Mouse (Mus musculus) heart, embryonic 15.5 days (tissue): ENCODE measurements around the gene Adh6a. TPM values are rescaled to one million over a fixed set of nuclear protein-coding genes. Genes with fewer than 3 reads are reported as not detected.

Source experiments
- ATAC-seq: fragments of 200-750 bp; cut with Nextera tagmentation; replicated peaks from 2 replicates; pipeline ENCODE4 v1.8.0; 2017; ENCODE audit warnings: low read depth, moderate TSS enrichment; ENCODE audit not compliant: insufficient number of reproducible peaks, insufficient read depth, low FRiP score
- H3K27ac ChIP-seq: fragments of 300-500 bp; sonication (generic); 2 replicates; pipeline ENCODE4 v1.5.1; 2015; ENCODE audit warnings: mild to moderate bottlenecking, inconsistent platforms
- H3K27me3 ChIP-seq: fragments of 300-500 bp; sonication (generic); 2 replicates; pipeline ENCODE4 v1.6.1; 2015; ENCODE audit warnings: inconsistent platforms
- H3K36me3 ChIP-seq: fragments of 300-500 bp; sonication (generic); 2 replicates; pipeline ENCODE4 v1.6.1; 2015; ENCODE audit warnings: mild to moderate bottlenecking, inconsistent platforms
- H3K4me1 ChIP-seq: fragments of 300-500 bp; sonication (generic); replicated peaks from 2 replicates; pipeline ENCODE4 v1.6.1; 2015; ENCODE audit warnings: inconsistent platforms
- H3K4me2 ChIP-seq: fragments of 300-500 bp; sonication (generic); 2 replicates; pipeline ENCODE4 v1.6.1; 2015; ENCODE audit warnings: inconsistent platforms, mild to moderate bottlenecking, moderate library complexity
- H3K4me3 ChIP-seq: fragments of 300-500 bp; sonication (generic); 2 replicates; pipeline ENCODE4 v1.5.1; 2015; ENCODE audit warnings: mild to moderate bottlenecking, inconsistent platforms
- H3K9ac ChIP-seq: fragments of 300-500 bp; sonication (generic); 2 replicates; pipeline ENCODE4 v1.6.1; 2015; ENCODE audit warnings: mild to moderate bottlenecking, inconsistent platforms
- H3K9me3 ChIP-seq: fragments of 300-500 bp; sonication (generic); replicated peaks from 2 replicates; pipeline ENCODE4 v1.6.1; 2016; ENCODE audit warnings: inconsistent platforms
- WGBS: fragments of 180-500 bp; shearing (Covaris S2); methylation state at CpG from one replicate; pipeline ENCODE4 v1.1.7; 2015; ENCODE audit warnings: mixed read lengths; 5-methylcytosine and 5-hydroxymethylcytosine counted together
- polyA plus RNA-seq: library from polyadenylated mRNA; unstranded; fragments of >200 nt; fragmentation: Nextera tagmentation; extraction: Ambion mirVana; gene quantifications from 2 replicates; pipeline ENCODE4 v1.2.1, GENCODE M21; 2015

The Adh6a gene
- polyA plus RNA-seq, 1 experiment from 2014 or later = not detected

DNA sequence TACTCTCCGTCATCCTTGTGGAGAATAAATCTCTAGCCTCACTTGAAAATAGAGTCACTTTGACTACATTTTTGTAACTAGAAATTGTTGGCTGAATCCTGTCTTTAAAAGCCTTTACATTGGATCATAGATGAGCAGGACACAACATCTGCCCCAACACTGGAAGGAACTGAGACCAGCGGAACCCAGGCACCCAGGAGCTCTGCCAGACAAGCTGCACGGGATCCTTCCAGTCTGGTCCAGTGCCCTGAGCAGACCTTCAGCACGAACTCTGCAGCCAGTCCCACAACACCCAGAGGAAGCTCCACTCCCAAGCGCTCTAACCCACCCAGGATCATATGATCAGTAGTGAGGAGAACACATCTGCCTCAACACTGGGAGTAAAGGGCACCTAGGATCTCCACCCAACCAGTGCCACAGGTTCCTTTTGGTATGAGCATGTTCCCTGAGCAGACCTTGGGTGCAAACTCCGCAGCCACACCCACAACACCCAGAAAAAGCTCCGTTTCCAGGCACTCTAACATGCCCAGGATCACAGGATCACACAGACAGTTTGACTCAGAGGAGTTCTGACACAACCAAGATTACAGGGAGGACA lies 19.7 kb upstream of the Adh6a start:
- H3K4me3 ChIP-seq = no peak overlapping the region
- WGBS = 84% methylated on average over 7 of the region's 7 CpGs
- H3K27me3 ChIP-seq = no peaks in the 10 kb centered on the region
- H3K4me1 ChIP-seq = no peaks in the 10 kb centered on the region
- ATAC-seq = no peak
- H3K36me3 ChIP-seq = no peaks in the 10 kb centered on the region
- H3K9ac ChIP-seq = no peak overlapping the region
- H3K27ac ChIP-seq = no peak overlapping the region
- no peaks in the 10 kb centered on the region for H3K9me3 ChIP-seq
- no peak overlapping the region for H3K4me2 ChIP-seq

DNA sequence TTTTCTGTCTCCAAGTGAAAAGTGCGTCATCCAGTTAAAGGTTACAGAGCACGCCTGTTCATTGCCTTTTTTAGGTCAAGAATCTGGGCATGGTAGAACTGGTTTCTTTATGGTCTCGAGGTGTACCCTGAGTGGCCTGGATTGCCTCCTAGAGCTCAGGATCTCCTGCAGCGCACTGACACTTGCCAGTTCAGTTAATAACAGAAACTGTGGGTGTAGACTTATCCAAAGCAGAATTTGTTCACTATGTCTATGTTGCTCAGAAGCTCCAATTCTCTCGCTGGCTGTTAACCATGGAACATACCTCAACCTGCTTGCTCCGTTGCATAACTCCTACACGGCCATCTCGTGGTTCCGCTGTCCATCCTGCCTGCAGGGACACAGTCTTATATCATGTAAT lies 13.0 kb upstream of the Adh6a start:
- Histone ChIP-seq H3K27ac (no peak overlapping the region), H3K36me3 (no peaks in the 10 kb centered on the region), H3K4me1 (peaks cover 7% of the 10 kb centered on the region), H3K27me3 (no peaks in the 10 kb centered on the region), H3K4me3 (no peak overlapping the region), H3K9me3 (no peaks in the 10 kb centered on the region), H3K4me2 (no peak overlapping the region), H3K9ac (no peak overlapping the region)
- ATAC-seq = no peak
- WGBS = 89% methylated on average over 9 of the region's 9 CpGs

DNA sequence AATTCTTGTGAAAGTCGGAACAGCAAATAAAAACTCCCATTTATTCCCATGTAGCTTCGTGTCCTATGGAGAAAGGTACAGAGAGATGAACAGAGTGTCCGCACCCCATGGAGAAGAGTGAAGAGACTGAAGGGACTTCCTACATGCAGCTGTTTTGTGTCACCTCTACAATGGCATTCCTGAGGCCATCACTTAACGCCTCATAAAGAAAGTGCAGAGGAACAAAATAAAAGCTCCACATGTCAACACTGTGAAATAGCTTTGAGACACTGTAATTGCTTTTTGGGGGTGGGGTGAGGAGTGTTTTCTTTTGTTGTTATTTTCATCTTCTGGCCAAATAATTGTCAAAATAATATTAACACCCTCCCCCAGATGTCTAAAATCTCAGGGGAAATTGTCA lies 10.4 kb upstream of the Adh6a start:
- no peak overlapping the region for H3K4me2 ChIP-seq
- 56% methylated on average over 4 of the region's 4 CpGs for WGBS
- no peaks in the 10 kb centered on the region for H3K9me3 ChIP-seq
- no peaks in the 10 kb centered on the region for H3K27me3 ChIP-seq
- H3K4me1 ChIP-seq = peaks cover 11% of the 10 kb centered on the region
- H3K36me3 ChIP-seq = no peaks in the 10 kb centered on the region
- no peak for ATAC-seq
- H3K27ac ChIP-seq = no peak overlapping the region
- no peak overlapping the region for H3K9ac ChIP-seq
- H3K4me3 ChIP-seq = no peak overlapping the region

DNA sequence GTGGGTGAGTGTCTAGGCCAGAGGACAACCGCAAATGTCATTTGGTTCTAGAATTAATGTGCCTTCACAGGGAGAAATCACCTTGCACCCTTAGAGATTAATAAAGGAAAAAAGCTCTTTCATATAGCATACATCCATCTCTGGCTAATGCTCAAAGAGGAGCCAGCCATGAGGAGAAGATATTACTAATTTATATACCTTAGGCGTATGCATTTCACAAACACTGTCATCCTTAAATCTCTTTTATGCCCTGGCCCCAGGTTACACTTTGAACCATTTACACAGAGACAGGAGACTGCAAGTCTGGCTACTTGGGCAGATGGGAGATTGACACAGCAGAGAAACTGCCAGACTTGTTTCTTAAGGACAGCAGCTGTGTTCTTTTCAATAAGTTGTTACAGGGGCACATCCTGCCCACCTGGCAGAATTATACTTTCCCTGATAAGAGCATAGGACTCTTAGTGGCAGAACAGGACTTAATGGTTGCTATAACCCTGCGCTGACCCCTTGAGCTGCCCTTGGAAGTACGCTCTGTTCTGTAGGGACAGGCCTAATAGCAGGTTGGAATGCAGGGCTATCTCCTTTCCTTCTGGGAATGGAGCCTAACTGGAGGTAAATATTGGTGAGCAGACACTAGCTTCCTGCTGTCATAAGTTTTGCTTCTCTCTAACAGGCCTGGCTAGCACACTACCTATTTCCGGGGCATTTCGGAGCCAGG lies 9.2 kb upstream of the Adh6a start:
- WGBS = 57% methylated on average over 6 of the region's 6 CpGs
- Histone ChIP-seq H3K9me3 (no peaks in the 10 kb centered on the region), H3K4me3 (no peak overlapping the region), H3K36me3 (no peaks in the 10 kb centered on the region), H3K27me3 (no peaks in the 10 kb centered on the region), H3K9ac (no peak overlapping the region), H3K4me2 (no peak overlapping the region), H3K4me1 (peaks cover 11% of the 10 kb centered on the region), H3K27ac (peak overlapping the region; percentile 20; the same call in 1 of the 2 replicates)
- no peak; the same call in 1 of the 2 replicates for ATAC-seq

DNA sequence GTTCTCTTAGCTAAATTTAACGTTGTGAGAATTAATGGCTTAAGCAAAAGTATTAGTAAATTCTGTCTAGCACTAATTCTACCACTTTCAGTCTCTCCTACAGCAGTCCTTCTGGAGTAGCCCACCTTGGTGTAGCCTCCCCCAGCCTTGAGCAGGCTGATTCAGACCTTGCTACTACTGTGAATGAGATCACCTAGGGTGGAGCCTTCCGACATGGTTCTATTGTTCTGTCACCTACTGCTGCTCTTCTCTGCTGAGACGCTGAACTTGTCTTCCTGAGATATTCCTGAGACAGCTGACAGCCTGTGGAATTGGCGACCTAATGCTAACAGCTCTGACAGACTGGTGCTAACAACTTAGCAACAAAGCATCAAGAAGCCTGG lies 8.6 kb upstream of the Adh6a start:
- no peak overlapping the region for H3K4me3 ChIP-seq
- no peak; the same call in 1 of the 2 replicates for ATAC-seq
- H3K4me2 ChIP-seq = no peak overlapping the region
- WGBS = 41% methylated on average over 4 of the region's 4 CpGs
- no peaks in the 10 kb centered on the region for H3K9me3 ChIP-seq
- H3K27ac ChIP-seq = peak overlapping the region; percentile 20; the same call in 1 of the 2 replicates
- H3K9ac ChIP-seq = no peak overlapping the region
- no peaks in the 10 kb centered on the region for H3K27me3 ChIP-seq
- peaks cover 11% of the 10 kb centered on the region for H3K4me1 ChIP-seq
- no peaks in the 10 kb centered on the region for H3K36me3 ChIP-seq

DNA sequence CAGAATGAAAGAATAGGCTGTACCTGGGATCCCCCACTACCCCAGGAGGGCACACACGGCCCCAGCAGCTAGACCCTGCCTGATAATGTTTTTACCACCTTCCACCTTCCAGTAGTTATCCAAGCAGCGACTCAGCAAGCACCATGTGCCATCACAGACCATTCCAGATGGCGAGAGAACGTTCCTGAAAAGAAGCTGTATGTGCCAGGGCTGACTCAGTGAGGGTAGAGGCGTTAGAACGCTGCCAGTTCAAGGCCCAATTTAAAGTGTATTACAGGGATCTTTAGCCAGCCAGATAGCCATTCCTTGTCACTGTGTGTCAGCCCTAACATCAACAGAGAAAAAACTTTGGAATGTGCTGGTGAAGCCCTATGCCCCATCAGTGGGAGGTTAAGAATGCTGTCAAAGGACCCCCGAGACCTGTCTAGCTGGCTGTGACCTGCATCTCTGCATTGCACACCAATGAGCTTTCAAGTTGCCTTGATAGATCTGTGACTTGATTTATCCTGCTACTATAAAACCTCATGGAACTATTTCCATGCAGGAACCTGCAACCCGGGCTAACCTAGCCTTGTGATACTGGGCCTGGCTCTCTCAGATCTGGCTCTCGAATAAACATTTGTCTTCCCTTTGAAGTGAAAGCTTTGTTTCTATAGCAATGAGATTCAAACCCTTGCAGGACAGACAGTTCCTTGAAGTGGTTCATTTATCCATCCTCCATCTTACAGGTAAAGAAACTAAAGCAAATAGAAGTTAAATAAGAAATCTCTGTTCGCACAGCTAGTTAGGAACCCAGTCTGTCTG lies 7.4 kb upstream of the Adh6a start:
- H3K4me1 ChIP-seq = peaks cover 11% of the 10 kb centered on the region
- no peak for ATAC-seq
- H3K4me2 ChIP-seq = no peak overlapping the region

DNA sequence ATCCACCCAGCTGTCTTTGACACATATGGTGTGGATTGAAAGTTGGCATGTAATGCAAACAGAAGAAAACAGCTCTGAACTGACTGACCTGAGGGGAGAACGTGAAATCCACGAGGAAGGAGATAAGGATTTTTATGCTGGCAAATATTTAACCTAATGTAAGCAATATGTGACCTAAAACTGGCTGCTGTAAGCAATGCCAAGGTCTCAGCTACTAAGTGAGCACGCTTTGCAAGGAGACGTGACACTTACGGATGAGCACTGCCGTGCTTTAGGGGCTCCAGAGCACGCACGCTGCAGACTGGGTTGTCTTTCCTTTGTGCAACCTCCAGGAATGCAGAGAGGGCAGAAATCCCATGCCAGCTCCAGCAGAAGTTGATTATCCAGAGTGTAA lies 6.8 kb upstream of the Adh6a start:
- H3K36me3 ChIP-seq = no peaks in the 10 kb centered on the region
- peaks cover 11% of the 10 kb centered on the region for H3K4me1 ChIP-seq
- no peaks in the 10 kb centered on the region for H3K9me3 ChIP-seq
- WGBS = 39% methylated on average over 8 of the region's 8 CpGs
- H3K4me3 ChIP-seq = no peak overlapping the region
- no peak overlapping the region for H3K9ac ChIP-seq
- H3K27me3 ChIP-seq = no peaks in the 10 kb centered on the region
- H3K4me2 ChIP-seq = peak overlapping the region; percentile 19
- H3K27ac ChIP-seq = no peak overlapping the region
- ATAC-seq = no peak

More for the DNA sequence above, 7.4 kb upstream of the Adh6a start:
- H3K9me3 ChIP-seq = no peaks in the 10 kb centered on the region
- H3K36me3 ChIP-seq = no peaks in the 10 kb centered on the region
- WGBS = 65% methylated on average over 10 of the region's 10 CpGs
- no peaks in the 10 kb centered on the region for H3K27me3 ChIP-seq
- H3K4me3 ChIP-seq = no peak overlapping the region
- H3K27ac ChIP-seq = no peak overlapping the region
- no peak overlapping the region for H3K9ac ChIP-seq

DNA sequence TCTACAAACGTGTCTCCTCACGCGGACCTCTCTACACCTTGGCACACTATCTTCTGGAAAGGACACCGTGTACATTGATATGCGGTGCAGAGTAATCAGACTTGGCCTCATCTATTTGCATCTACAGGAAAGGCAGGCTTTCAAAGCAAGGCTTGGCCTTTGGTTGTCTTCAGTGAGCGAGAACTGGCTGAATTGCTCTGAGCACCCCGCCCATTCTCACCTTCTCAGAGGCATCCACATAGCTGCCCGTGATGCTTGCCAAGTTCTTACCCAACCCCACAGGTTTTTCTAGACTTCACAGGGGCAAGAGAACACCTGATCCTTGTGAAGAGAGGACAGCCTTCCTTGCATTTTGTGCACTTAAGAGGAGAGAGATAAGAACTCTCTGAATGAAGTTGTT lies 3.2 kb upstream of the Adh6a start:
- Histone ChIP-seq H3K9ac (no peak overlapping the region), H3K27me3 (no peaks in the 10 kb centered on the region), H3K36me3 (no peaks in the 10 kb centered on the region), H3K27ac (no peak overlapping the region), H3K9me3 (no peaks in the 10 kb centered on the region), H3K4me1 (0 out of 2 replicates have a peak, but pooled peaks cover 4% of the 10 kb centered on the region), H3K4me3 (no peak overlapping the region), H3K4me2 (no peak overlapping the region)
- no peak for ATAC-seq
- WGBS = 84% methylated on average over 8 of the region's 8 CpGs

DNA sequence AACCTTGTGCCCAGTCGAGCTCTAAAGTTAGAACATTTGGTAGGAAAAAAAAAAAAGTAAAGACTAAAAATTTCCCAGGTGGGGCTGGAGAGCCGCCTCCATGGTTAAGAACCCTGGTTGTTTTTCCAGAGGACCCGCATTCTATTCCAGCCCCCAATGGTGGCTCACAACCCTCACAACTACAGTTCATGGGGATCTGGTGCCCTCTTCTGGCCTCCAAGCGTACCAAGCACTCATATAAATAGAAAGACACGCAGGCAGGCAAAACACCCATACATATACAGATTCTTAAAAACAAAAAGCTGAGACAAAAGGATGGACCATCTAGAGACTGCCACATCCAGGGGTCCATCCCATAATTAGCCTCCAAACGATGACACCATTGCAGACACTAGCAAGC lies 2.1 kb upstream of the Adh6a start:
- Histone ChIP-seq H3K9me3 (no peaks in the 10 kb centered on the region), H3K4me2 (no peak overlapping the region), H3K4me1 (0 out of 2 replicates have a peak, but pooled peaks cover 4% of the 10 kb centered on the region), H3K9ac (no peak overlapping the region), H3K36me3 (no peaks in the 10 kb centered on the region), H3K27ac (no peak overlapping the region), H3K4me3 (no peak overlapping the region), H3K27me3 (no peaks in the 10 kb centered on the region)
- WGBS = 84% methylated on average over 6 of the region's 6 CpGs
- no peak for ATAC-seq

DNA sequence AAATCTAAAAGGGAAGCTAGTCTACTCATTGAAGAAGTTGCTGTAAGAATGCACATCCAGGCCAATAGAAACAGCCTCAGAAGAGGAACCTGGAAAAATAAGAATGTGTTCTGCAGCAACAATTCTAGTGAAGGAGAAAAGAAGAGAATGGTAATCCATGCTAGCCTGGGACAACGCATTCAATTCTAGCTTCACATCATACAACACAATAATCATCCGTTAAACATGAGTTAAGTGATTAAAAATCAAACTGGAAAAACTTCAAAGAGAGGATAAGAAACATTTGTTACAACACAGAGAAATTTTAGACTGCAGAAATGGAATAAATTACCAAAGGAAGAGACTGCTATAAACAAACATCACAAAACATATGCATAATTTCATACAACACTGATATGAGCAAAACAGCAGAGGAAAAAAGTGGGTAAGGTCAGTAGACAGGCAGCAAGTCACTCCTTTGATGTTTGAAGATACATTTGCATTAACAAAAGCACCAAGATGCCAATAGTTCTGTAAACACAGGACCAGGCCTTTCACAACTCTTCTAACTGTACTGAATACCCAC lies 3.9 kb downstream of the Adh6a start:
- no peak overlapping the region for H3K9ac ChIP-seq
- H3K36me3 ChIP-seq = no peaks in the 10 kb centered on the region
- H3K4me2 ChIP-seq = no peak overlapping the region
- WGBS = 77% methylated on average over 2 of the region's 2 CpGs
- no peak overlapping the region for H3K27ac ChIP-seq
- no peak overlapping the region for H3K4me3 ChIP-seq
- H3K4me1 ChIP-seq = no peaks in the 10 kb centered on the region
- H3K9me3 ChIP-seq = no peaks in the 10 kb centered on the region
- no peak for ATAC-seq
- H3K27me3 ChIP-seq = no peaks in the 10 kb centered on the region

DNA sequence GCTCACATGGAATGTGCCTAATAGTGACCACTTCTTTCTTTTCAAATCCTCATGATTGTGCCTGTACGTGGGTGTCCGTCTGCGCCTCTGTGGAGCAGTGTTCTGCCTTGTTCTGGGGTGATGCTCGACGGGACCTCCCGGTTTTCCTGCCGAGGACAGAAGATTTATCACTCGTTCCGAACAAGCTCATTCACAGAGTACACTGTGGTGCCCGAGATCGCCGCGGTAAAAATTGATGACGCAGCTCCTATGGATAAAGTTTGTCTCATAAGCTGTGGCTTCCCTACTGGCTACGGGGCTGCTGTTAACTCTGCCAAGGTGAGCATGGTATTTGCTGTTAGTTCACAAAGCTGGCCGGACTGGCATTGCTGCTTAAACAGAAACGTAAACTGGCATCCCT lies 11.9 kb downstream of the Adh6a start:
- Histone ChIP-seq H3K27me3 (no peaks in the 10 kb centered on the region), H3K4me2 (no peak overlapping the region), H3K4me3 (no peak overlapping the region), H3K27ac (no peak overlapping the region), H3K36me3 (no peaks in the 10 kb centered on the region), H3K4me1 (no peaks in the 10 kb centered on the region), H3K9ac (no peak overlapping the region), H3K9me3 (no peaks in the 10 kb centered on the region)
- WGBS = 89% methylated on average over 17 of the region's 17 CpGs
- no peak for ATAC-seq
